Mouse (Mus musculus): ENCODE measurements around the gene Dennd6b.

GRCm38 (mm10) chr15:89138531-89138930 lies 57.8 kb downstream of the Dennd6b start:
- TF ChIP-seq CTCF (IDR thresholded peaks at IDR 0.05; ENCODE audit: low read depth): no peak
- no peak for TF ChIP-seq EP300 (optimal IDR thresholded peaks at IDR 0.05)

Measured in stomach, postnatal 0 days (tissue).